Comparison of ENCODE assay signal across 8 mouse cellular contexts in the genomic region with DNA sequence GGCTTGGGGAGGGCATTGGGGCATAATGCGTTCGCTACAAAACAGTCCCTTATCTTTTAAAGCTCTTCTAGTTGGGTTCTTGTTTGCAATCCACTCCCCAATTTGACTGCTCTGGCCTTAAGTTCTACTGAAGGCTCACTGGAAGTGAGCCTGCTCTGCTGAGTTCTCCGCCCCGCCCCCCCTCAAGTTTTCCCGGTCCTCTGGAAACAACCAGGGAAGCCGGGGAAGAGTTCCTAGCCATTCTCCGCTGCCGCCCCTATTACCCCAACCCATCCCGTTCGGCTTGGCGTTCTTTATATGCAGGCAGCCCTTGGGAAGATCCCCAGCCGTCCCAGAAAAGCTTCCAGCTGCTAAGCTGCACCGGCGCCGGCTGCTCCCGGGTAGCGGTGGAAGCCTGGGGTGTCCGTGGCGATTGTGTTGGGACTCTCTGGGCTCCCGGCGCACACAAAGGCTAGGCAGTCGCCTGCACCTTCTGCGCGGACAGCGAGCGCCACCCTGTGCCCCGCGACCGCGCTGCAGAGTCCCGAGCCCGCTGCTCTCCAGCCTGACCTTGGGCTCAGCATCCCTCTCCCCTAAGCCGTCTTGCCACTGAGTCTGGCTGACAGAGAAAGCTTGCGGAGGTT. TPM values are rescaled to one million over a fixed set of nuclear protein-coding genes. Genes with fewer than 3 reads are reported as not detected.
DNase-seq lines count a peak whose midpoint lies in the region; ATAC-seq and TF ChIP-seq lines count a peak whose summit lies in the region.

No protein-coding gene starts in this region.

- no peaks in the 10 kb centered on the region for H3K9me3 ChIP-seq in forebrain, embryonic 14.5 days (replicated peaks; ENCODE audit: control insufficient read depth, low read length)
- H3K9me3 ChIP-seq in hindbrain, postnatal 0 days (ENCODE audit: low read length): no peaks in the 10 kb centered on the region

- H3K27me3 ChIP-seq in forebrain, embryonic 14.5 days (replicated peaks; ENCODE audit: control insufficient read depth, insufficient read depth, low read length): peaks cover 20% of the 10 kb centered on the region
- peaks cover 66% of the 10 kb centered on the region for H3K27me3 ChIP-seq in hindbrain, postnatal 0 days (ENCODE audit: insufficient read depth, low read length)

- H3K27ac ChIP-seq in forebrain, embryonic 14.5 days (ENCODE audit: low read depth, low read length): peak overlapping the region; percentile 84
- H3K27ac ChIP-seq in hindbrain, postnatal 0 days: no peak overlapping the region

- H3K4me3 ChIP-seq in forebrain, embryonic 14.5 days (ENCODE audit: low read depth, low read length): peak overlapping the region; percentile 44
- H3K4me3 ChIP-seq in hindbrain, postnatal 0 days (ENCODE audit: low read length): peak overlapping the region; percentile 33

- H3K4me2 ChIP-seq in forebrain, embryonic 14.5 days (ENCODE audit: low read length): peak overlapping the region; percentile 68
- H3K4me2 ChIP-seq in hindbrain, postnatal 0 days (ENCODE audit: low read depth, low read length): peak overlapping the region; percentile 54

- under 1% methylated on average over 34 of the region's 34 CpGs for WGBS in forebrain, embryonic 14.5 days
- 1% methylated on average over 34 of the region's 34 CpGs for WGBS in hindbrain, postnatal 0 days

- no peak for DNase-seq in frontal cortex, postnatal 14 days (ENCODE audit: low spot score in 2 of 2)
- peak; percentile 25 for DNase-seq in cerebellum, adult 11 months
- DNase-seq in forebrain, embryonic 14.5 days (ENCODE audit: low spot score): peak; percentile 90
- DNase-seq in hindbrain, postnatal 0 days (ENCODE audit: low spot score): peak; percentile 85
- peak; percentile 80 for DNase-seq in left cerebral cortex, postnatal 4 days
- peak; percentile 69 for DNase-seq in right cerebral cortex, postnatal 4 days

- H3K36me3 ChIP-seq in forebrain, embryonic 14.5 days (ENCODE audit: control insufficient read depth, insufficient read depth, low read length): no peaks in the 10 kb centered on the region
- no peaks in the 10 kb centered on the region for H3K36me3 ChIP-seq in hindbrain, postnatal 0 days (ENCODE audit: insufficient read depth, low read length)

- TF ChIP-seq CTCF in hindbrain, postnatal 0 days (IDR thresholded peaks at IDR 0.05; ENCODE audit: low read depth): peak; percentile 90

- intact Hi-C loops in left cerebral cortex, postnatal 4 days (cut with DNase I): loop anchor here (5.0 to 10.0 kb wide), 4 partner anchors 800 to 1468 kb away; no protein-coding TSS in a partner anchor

- peak overlapping the region; percentile 70 for H3K9ac ChIP-seq in forebrain, embryonic 14.5 days (ENCODE audit: low read length)
- no peak overlapping the region for H3K9ac ChIP-seq in hindbrain, postnatal 0 days (replicated peaks; ENCODE audit: low read length)

- H3K4me1 ChIP-seq in forebrain, embryonic 14.5 days (ENCODE audit: control insufficient read depth, insufficient read depth, low read length): peaks cover 6% of the 10 kb centered on the region; the same call in 1 of the 2 replicates
- no peaks in the 10 kb centered on the region for H3K4me1 ChIP-seq in hindbrain, postnatal 0 days (ENCODE audit: insufficient read depth, low read length)

- peak; percentile 97 for ATAC-seq in frontal cortex, adult (ENCODE audit: low TSS enrichment)
- ATAC-seq in forebrain, embryonic 14.5 days: peak; percentile 98
- peak; percentile 98 for ATAC-seq in hindbrain, postnatal 0 days
- peak; percentile 99 for ATAC-seq in megakaryocyte-erythroid progenitor cell, adult 5-6 weeks (replicated peaks; ENCODE audit: low FRiP score, low TSS enrichment, poor library complexity, severe bottlenecking)

RNA-seq across cellular contexts. Expression of gene Sp8, which starts 8.8 kb away (rescaled TPM):
- 10.6 and 11.3 TPM in 2 replicates for polyA plus RNA-seq in forebrain, embryonic 14.5 days (2014; fragmentation: Nextera tagmentation; extraction: Ambion mirVana)
- 3.9 and 4.4 TPM in 2 replicates for total RNA-seq in hindbrain, postnatal 0 days (2014; rRNA removed)
- polyA plus RNA-seq in hindbrain, postnatal 0 days (2015; fragmentation: Nextera tagmentation; extraction: Ambion mirVana): 1.8 and 2.0 TPM in 2 replicates
- total RNA-seq in left cerebral cortex, postnatal 4 days (2021): 1 to 10 TPM; 8.1 to 9.4 TPM
- not detected in 2 replicates for total RNA-seq in megakaryocyte-erythroid progenitor cell, adult 5-6 weeks (2014; fragmentation: Nextera tagmentation)
- not detected in 2 replicates for total RNA-seq in megakaryocyte-erythroid progenitor cell, adult 5-6 weeks (2017)

Comparison
In these comparisons a context has a peak if more than half of its experiments do, and no peak if none do; other contexts are left out.
1. DNase-seq: peak in cerebellum, adult 11 months (single experiment), forebrain, embryonic 14.5 days (single experiment), hindbrain, postnatal 0 days (single experiment), left cerebral cortex, postnatal 4 days (single experiment) and right cerebral cortex, postnatal 4 days (single experiment); none in frontal cortex, postnatal 14 days (0 of 2).
2. Peak in every context shown above with its lines, with median percentiles within 50 percentile points of each other: ATAC-seq.